Mouse (Mus musculus) testis, postnatal 14 days (tissue): ENCODE measurements around the gene Cdh18.
"Not testable (repeated sequence)": the region's sequence is repeated elsewhere in the genome, so short reads cannot be mapped to it uniquely, and the experiment has no call there.

Experiments used
- DNase-seq: peaks from one replicate; pipeline ENCODE4 v3.0.0; 2021; ENCODE audit warnings: low spot score

The Cdh18 gene

DNA sequence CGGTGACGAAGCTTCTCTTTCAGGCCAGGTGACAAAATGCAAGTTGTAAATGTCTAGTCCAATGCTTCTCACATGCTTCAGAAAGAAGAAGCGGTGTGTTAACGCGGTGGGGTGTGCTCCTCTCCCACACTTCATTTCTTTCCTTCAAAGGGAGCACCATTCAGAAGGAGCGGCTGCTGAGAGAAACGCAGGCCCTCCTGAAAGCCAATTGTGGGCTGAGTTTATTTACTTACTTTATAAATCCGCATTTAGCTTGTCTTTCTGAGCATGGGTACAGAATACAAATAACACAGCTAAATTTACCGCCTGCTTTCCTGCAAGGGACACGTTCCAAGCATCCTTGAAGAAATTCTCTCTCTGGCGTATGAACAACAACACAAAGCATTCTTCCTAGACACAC, 420.6 kb downstream of the Cdh18 start:
- no peak for DNase-seq

DNA sequence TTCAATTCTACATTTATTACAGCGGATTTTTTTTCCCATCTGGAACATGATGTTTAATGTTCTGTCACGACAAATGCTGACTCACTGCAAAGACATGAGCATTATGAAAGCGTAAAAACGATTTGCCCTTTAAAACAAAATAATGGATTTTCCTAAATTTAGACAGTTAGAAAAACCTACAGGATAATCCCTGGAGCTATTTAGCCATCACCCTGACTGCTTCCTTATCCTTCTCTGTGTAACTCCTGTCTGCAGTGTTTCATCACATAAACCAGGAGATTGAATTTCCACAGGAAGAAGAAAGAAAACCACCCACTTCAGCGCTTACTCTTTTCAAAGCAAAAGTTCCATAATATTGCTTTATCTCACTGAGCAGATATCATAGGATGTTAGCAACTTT, 431.3 kb downstream of the Cdh18 start:
- no peak for DNase-seq

DNA sequence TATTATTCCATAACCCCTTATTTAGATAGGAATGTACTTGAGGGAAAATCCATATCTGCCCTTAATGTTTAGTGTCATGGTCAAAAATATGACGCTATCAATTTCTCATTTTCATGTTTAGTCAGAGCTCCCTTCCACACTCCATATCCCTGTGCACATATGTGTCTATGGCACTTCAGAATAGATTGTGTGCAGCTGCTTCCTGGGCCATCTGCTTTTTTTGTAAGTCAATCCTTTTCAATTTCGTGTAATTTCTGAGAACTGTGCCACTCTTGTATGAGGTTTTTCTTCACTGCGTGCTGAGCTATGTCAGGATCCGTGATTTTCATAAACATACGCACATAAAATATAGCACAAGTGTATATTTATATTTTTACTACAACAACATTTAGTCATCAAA, 435.8 kb downstream of the Cdh18 start:
- no peak for DNase-seq

DNA sequence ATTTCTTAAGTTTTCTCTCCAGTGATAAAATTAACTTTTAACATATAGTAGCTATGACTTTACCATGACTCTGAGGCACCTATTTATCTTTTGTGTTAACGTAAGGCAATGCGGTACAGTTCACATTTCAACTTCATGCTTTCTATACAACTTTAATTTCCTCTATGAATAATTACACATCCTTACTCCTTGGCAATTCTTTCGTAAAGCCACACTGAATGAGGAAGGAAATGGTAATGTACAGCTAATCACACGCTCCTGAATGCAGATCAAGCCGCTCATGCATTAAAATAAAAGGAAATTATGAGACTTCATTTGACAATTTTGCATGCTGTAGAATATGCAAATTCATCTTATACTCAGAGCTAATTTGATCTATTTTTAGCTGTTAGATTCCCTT, 467.9 kb downstream of the Cdh18 start:
- no peak for DNase-seq

DNA sequence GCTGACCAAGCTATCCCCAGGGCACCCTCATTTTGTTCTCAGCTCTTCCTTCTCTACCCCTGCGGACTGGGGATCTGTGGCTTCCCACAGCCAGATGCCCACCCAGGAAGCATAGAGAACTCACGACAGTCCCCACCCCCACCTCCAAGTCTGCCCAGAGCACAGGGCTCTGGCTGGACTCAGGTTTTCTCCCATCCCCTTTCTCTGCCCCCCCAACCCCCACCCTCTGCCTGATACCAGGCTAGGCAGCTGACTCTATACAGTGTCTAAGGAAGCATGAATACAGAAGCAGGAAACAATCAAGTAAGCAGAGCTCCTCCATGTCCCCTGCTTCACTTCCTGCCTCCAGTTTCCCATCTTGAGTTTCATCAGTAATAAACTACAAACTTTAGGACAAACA, 472.3 kb downstream of the Cdh18 start:
- no peak for DNase-seq

DNA sequence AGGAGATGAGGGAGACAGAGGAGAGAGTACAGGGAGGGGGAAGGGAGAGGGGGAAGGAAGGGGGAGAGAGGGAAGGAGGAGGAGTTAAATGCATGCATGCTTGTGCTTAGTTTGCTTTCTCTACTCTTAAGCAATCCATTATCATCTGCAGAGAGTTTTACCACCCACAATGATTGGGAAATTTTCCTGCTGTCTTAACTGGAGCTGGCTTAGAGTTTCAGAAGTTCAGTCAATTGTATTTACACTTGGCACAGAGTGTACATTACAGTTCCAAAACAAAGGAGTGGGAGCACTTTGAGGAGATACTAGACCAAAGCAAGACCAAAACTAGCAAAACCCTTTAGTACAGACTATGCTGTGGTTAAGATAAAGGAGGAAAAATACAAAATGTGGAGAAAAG, 473.8 kb downstream of the Cdh18 start:
- no peak for DNase-seq

DNA sequence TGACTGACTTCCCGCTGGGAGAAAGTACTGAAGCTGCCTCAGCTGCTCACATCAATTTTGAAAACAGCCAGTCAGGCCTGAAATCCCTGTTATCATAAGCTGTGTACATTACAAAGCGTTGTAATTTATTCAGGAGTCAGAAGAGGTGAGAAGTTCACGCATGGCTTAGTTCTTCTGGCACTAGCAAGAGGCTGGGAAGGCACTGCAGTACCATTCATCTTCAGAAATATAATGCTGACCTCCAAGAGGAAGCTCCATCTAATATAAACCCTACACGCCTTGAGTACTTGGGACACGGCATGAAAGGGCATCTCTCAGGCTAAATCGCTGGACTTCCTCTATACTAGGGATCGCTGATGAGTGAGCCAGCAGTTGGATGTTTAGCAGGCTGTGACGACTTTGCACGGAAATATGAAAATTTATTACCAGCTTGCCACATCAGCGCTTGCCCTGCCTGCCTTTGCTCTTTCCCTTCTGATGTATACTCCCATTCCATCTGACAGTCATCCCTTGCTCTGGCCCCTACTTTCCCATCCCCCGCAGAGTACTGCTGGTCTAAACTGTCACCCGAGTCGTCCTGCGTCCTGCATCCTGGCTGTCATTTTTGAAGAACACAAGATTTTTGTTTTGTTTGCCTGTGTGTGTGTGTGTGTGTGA, 486.9 kb downstream of the Cdh18 start:
- DNase-seq, result no peak

DNA sequence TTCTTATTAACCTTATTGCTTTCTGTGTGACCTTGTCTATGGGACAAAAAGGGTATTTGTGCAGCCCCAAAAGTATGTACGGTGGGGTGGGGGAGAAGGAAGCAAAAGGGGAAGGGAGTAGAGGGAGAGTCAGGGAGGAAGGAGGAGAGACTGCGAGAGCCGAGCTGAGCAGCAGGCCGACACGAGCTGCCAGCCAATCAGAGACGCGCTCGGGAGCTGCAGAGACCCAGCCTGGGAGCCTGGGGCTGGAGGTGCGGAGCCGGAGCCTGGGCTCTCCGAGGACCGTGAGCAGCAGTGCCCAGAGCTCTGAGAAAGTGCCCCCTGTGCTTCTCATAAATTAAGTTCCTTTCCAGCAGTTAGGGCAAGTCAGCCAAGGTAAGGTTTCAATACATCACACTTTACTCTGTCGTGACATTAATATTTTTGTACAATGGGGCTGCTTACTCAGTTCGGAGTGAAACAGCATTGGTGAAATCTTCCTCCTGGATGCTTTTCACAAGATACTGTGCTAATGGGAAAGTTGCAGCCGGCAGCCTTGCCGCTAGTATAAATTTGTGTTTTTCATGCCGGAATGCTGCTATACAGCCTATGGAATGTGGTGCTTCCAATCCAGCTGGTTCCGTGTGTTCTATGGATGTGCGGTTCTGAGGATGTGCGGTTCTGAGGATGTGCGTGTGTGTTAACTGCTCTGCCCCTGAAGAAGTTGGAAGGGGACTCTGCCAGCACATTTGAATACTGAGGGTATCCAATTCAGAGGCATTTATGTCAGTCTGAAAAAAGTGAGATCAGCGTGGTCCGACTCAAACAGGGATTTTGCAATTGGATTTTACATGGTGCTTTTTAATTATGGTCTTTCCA, 487.6 kb downstream of the Cdh18 start:
- peak; percentile 52 for DNase-seq

DNA sequence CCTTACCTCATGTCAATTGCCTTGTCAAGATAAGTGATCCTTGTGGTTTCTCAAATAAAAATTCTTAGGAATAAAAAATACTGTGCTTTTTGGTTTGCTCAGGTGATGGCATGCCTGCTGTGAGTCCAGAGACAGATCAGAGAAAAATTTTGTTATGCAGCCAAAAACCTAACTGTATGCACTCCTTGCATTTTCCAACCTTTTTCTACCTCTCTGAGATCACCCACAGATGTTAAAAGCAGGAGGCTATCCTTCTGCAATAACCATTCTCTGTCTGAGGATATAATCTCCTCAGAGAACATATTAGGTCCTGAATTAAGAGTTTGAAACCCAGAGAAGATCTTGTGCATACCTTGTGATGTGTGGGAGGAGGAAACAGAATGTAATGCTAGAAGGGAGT, 488.7 kb downstream of the Cdh18 start:
- no peak for DNase-seq

DNA sequence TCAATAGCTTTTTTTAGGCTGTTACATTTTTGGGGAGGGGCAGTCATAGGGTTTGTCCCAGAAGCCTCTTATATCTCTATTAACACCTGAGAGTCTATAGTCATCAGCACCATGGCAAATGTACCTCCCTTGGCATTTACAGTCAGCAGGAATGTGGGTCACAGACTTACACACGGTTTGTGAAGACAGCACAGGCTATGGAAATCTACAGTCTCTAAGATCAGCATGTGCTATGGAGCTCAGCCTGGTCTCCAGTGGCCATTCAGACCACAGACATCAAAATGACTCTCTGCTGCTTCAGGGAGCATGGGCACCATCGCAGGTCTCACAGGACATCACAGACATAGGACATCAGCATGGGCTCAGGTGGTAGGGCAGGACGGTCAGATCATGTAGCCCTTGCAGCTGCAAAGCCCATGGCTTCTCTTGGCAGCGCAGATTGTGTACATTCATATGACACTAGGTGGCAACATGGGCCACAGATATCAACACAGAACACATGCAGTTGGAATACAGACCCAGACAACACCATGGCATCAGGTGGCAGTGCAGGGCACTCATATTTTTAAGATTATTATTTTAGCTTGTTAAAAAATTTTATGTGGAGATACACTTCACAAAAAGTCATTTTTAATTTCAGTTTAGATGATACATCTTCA, 497.4 kb downstream of the Cdh18 start:
- DNase-seq, result no peak

DNA sequence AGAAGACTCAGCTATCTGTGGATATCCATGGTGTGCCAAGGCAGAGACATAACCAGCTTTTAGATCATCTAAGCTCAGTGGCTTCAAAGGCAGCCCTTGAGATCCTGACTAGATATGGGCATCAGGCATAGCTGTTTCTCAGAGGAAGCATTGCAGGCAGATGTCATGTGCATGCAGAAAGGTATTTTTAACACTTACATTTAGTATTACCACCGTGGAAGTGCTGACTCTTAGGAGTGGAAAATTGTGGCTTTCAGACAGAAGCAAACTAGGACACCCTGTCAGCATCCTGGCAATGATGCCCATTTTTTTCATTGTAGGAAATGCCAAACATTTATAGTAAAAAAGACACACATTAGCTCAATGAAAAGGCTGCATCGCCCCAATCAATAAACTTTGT, 503.2 kb downstream of the Cdh18 start:
- no peak for DNase-seq

DNA sequence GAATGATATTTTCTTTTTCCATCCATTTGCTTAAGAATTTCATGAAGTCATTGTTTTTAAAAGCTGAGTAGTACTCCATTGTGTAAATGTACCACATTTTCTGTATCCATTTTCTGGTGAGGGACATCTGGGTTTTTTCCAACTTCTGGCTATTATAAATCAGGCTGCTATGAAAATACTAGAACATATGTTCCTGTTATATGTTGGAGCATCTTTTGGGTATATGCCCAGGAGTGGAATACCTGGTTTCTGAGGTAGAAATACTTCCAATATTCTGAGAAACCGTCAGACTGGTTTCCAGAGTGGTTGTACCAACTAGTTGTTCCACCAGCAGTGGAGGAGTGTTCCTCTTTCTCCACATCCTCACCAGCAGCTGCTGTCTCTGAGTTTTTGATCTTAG, 536.5 kb downstream of the Cdh18 start:
- DNase-seq, result not testable (repeated sequence)

DNA sequence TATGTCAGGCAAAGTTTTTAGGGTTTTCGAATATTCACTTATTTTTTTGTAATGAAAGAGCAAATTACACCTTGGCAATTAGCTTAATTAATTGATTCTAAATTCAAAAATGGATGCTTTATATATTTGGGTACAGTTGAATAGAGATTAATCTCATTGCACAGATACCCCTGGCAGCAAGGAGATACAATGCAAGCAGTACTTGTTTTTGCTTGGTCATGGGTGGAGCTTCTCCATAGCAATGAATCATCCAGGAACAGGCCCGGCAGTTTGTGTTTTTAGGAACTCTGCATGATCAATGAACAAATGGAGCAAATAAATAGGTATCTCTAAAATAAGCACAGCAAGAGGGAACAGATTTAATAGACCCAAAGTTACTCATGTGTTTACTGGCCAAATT, 538.7 kb downstream of the Cdh18 start:
- no peak for DNase-seq

DNA sequence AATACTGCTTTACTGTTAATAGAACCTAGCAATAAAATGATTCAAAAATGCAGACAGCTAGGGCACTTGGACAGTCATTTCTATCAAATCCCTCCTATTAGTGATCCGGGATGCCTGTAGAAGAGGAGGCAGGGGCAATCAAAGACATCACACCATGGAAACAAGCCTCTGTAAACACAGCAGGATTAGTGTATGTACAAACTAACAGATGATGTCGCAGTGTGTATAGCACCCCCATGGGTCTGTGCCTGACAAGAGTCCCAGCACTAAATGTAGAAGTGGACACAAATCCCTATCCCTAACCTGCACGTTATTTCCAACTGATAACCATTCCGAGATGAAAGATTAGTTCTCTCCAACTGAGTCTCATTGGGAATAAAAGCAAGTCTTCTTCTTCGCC, 547.8 kb downstream of the Cdh18 start:
- DNase-seq, result no peak

DNA sequence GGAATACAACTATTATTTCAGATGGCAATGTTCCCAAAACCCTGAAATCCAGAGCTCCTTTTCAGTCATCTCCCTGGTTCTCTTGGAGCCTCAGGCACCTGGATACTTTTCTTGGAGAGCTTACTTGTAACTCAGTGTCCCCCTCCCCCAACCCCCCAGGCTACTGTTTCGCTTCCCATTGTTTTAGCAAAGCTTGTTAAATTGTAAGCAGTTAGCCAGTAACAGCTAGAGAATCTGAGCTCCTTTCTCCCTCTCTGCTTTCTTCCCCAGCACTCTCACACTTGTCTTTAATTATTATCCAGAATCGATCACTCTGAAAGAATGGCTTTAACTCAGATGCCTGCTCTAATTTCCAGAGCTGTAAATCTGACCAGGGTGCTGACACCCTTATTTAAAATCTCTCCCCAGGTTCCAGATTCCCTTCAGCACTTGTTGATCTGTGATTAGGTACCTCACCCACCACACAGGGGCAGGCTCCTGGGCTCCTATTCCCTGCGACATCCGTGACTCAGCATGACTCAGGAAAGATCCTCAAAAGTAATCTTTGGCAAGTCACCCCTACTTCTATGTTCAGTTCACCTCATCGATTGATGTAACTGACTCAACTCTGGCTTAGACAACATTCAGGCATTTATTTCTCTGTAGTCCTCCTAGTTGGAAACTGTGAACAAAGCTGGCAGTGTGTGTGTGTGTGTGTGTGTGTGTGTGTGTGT, 556.0 kb downstream of the Cdh18 start:
- DNase-seq, result peak; percentile 40

DNA sequence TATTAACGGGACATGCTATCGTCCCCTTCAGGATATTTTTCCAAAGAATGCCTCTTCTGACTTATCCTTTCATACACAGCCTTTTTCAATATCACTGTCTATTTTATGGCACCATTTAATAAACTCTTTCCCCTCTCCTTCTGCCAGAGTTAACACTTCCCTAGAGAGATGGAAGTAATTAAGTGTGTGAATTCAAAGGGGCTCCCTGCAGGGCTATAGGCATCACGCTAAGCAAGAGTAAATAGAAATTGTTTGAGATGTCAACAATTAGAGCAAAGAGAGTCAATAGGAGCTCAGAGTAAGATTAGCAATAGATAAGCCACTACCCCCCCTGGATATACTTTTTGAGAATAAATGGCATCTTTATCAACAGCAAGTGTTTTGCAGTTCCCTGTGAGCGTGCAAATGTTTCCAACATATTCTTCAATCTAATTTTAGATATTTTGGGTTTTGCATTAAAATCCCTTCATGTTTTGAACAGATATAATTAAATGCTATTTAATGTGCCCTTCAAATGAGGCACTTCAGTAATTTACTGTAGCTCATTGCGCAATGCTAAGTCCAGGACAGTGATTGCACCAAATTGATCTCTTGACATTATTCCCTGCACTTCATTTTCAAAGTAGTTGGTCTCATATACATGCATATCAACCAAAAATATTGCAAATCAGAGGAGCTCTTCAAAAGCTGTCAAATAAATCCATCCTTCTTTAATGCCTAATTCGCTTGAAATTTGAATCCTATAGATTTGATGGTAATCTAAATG, 586.3 kb downstream of the Cdh18 start:
- DNase-seq, result no peak

DNA sequence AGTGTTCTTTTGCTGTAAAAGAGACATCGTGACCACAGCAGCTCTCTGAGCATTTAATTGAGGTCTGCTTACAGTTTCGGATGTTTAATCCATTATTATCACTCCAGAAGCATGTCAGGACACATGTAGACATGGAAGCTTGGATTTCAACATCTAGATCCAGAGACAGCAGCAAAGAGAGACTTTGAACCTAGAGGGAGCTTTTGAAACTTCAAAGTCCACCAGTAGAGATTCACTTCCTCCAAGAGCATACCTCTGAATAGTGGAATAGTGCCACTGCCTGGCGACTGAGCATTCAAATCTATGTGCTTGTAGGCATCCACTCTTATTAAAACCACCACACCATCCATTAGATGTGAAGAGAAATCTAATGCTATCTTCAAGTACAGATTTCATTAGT, 588.1 kb downstream of the Cdh18 start:
- DNase-seq, result no peak

DNA sequence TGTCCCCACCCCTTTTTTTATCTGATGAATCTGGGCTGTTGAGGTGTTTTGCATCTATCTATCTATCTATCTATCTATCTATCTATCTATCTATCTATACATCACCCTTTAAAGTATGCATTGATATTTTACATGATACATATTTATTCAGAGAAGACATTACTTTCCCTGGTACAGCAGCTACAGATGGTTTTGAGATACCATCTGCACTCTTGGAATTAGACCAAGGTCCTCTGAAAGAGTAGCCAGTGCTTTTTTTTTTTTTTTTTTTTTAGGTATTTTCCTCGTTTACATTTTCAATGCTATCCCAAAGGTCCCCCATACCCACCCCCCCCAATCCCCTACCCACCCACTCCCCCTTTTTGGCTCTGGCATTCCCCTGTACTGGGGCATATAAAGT, 594.1 kb downstream of the Cdh18 start:
- DNase-seq, result not testable (repeated sequence)

DNA sequence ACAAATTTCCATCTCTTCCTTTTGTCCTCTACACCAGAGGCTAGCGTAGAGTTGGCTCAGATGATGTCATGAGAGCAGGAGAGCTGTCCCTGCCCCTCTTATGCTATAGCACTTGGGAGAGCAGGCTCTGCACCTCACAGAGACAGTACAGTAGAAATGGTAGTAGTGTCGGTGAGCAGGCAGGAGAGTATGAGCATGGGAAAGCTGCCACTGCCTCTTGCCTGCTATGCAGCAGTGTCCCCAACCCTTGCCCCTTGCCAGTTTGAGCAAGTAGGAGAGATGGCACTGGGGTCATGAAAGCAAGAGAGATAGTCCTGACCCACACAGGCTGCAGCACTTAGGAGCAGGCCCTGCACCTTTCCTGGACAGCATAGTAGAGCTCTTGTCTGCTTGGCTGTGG, 607.1 kb downstream of the Cdh18 start:
- no peak for DNase-seq

DNA sequence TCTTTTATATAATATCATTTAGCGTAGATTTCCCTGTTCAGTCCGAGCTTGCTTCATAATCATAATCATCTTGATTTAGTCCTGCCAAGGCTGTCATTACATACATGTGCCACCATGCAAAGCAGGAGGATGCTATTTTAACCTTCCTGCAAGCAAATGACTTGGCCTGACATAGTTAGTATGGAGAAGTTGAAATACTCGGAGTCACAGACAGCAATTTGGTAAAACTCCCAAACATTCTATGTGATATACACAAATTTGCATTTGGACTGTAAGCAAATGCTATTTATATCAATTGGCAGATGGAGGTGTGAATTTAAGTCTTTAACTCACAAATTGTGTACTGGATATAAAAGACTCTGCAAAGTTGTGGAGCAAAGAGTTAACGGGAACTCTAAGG, 616.0 kb downstream of the Cdh18 start:
- DNase-seq, result no peak

DNA sequence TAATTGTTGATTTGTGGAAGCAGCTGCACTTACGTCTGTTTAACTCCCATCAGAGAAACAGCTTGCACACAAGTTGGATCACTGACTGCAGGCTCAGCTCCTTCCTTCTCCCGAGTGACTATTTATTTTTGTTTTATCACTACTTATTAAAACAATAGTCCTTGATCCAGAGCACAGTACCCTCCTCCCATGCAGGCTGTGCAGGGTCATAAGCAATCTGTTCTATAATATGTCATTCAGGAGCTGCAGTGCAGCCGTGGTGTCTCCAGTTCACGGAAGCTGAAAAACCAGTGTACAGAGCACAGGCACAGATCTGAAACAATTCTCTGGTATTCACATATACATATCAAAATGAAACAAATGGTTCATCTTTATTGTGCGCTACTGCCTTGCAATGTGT, 625.8 kb downstream of the Cdh18 start:
- DNase-seq, result no peak

DNA sequence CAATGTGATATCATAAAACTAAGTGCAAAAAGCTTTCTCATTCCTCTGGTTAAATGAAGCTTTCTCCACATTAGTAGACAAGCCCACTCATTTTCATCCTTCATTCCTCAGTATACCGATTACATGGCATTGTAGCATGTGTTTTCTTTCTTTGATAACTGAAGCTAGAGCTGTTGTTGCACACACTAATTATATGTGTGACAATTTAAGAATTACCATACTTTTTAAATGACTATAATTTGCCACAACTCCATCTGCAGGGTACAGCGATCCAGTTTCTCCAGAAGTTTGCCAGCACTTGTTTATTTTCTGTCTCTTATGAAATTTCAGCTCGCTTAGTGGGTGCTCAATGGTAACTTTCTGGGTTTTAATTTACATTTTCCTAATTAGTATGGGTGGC, 663.2 kb downstream of the Cdh18 start:
- no peak for DNase-seq
